Mouse (Mus musculus): Measurements from ENCODE around the gene Usp30. TPM values are rescaled to one million over a fixed set of nuclear protein-coding genes. Genes with fewer than 3 reads are reported as not detected.

Usp30 gene
- 15.8 and 21.4 TPM in 2 replicates for total RNA-seq (2012; rRNA removed)

DNA sequence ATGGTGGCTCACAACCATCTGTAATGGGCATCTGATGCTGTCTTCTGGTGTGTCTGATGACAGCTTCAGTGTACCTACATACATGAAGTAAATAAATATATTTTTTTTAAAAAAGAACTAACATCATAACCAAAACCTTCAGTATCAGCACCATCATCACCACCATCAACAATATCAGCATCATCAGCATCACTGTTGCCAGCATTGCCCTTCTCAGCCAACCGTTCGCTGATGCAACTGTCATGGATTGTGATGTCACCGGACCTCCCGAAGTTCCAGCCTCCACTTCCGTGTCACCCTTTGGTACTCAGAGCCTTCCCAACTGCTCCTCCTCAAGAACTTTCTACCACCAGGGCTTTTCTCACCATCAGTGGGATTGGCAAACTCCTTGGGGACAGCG lies at the start of gene Usp30:
TSS of gene Usp30 (plus strand) at position 301 of the 400 bp plus-strand sequence.
- H3K36me3 ChIP-seq (ENCODE audit: control insufficient read depth, insufficient read depth, low read length, poor library complexity, severe bottlenecking), result no peaks in the 10 kb centered on the region
- DNase-seq (ENCODE audit: low read depth, low spot score), result no peak
- H3K27ac ChIP-seq (ENCODE audit: insufficient read depth, low read depth, low read length, poor library complexity, severe bottlenecking), result no peak within 1 kb of the TSS
- in situ Hi-C loops (cut with MboI; ENCODE audit: low sequenced_read_pairs in 2 of 2, unreplicated experiment in 2 of 2), result no loop called here
- TF ChIP-seq ZC3H11A (IDR thresholded peaks at IDR 0.05; ENCODE audit: borderline replicate concordance, low read depth, low read length), result no peak
- no peak for TF ChIP-seq CHD2 (IDR thresholded peaks at IDR 0.05; ENCODE audit: low read depth, low read length)
- no peak for TF ChIP-seq HCFC1 (IDR thresholded peaks at IDR 0.05; ENCODE audit: borderline replicate concordance, insufficient read depth, low read length)
- no peak for TF ChIP-seq MAFK (IDR thresholded peaks at IDR 0.05; ENCODE audit: insufficient read depth, low read depth, low read length)
- TF ChIP-seq ZNF384 (IDR thresholded peaks at IDR 0.05; ENCODE audit: low read depth, low read length), result no peak
- no peak within 1 kb of the TSS for H3K4me3 ChIP-seq (ENCODE audit: insufficient read depth in 1 of 2, low read depth in 1 of 2, low read length in 2 of 2, poor library complexity in 1 of 2, severe bottlenecking in 1 of 2)
- H3K9me3 ChIP-seq (ENCODE audit: control insufficient read depth, insufficient read depth, low read depth, low read length), result no peaks in the 10 kb centered on the region
- peaks cover 0 to 2% of the 10 kb centered on the region in 2 experiments; a peak in 1 of 4 replicates for H3K4me1 ChIP-seq (ENCODE audit: control insufficient read depth in 2 of 2, insufficient read depth in 2 of 2, low read length in 2 of 2, poor library complexity in 1 of 2)
- H3K9ac ChIP-seq (ENCODE audit: insufficient read depth, low read depth, low read length, poor library complexity, severe bottlenecking), result no peak within 1 kb of the TSS

DNA sequence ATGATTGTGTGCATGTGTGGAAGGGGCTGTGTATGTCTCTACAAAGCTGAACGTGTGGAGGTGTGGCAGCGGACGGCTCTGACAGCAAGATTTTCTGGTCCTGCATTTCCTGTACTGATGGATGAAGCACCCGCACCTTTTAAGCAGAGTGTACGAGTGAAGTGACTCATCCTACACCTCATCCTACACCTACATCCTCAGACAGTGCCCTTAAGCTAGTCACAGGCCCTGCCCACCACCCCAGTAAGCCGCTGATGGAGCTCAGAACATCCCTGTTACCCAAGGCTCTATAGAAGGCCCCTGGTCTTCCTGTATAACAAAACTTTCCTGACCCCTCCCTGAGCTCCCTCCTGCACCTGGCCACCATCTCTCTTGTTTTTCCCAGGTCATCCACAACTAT lies 40.9 kb upstream of the Usp30 start:
- H3K36me3 ChIP-seq (ENCODE audit: control insufficient read depth, insufficient read depth, low read length, poor library complexity, severe bottlenecking), result no peaks in the 10 kb centered on the region
- peaks cover 0 to 2% of the 10 kb centered on the region in 2 experiments; a peak in 2 of 4 replicates for H3K4me1 ChIP-seq (ENCODE audit: control insufficient read depth in 2 of 2, insufficient read depth in 2 of 2, low read length in 2 of 2, poor library complexity in 1 of 2)
- DNase-seq (ENCODE audit: low read depth, low spot score), result no peak
- no peak overlapping the region for H3K27ac ChIP-seq (ENCODE audit: insufficient read depth, low read depth, low read length, poor library complexity, severe bottlenecking)
- no peak overlapping the region for H3K4me3 ChIP-seq (ENCODE audit: insufficient read depth in 1 of 2, low read depth in 1 of 2, low read length in 2 of 2, poor library complexity in 1 of 2, severe bottlenecking in 1 of 2)
- no peaks in the 10 kb centered on the region for H3K9me3 ChIP-seq (ENCODE audit: control insufficient read depth, insufficient read depth, low read depth, low read length)
- TF ChIP-seq ZC3H11A (IDR thresholded peaks at IDR 0.05; ENCODE audit: borderline replicate concordance, low read depth, low read length), result no peak
- no peak for TF ChIP-seq ZNF384 (IDR thresholded peaks at IDR 0.05; ENCODE audit: low read depth, low read length)
- TF ChIP-seq HCFC1 (IDR thresholded peaks at IDR 0.05; ENCODE audit: borderline replicate concordance, insufficient read depth, low read length), result no peak
- TF ChIP-seq MAFK (IDR thresholded peaks at IDR 0.05; ENCODE audit: insufficient read depth, low read depth, low read length), result no peak
- no peak for TF ChIP-seq CHD2 (IDR thresholded peaks at IDR 0.05; ENCODE audit: low read depth, low read length)
- no peak overlapping the region for H3K9ac ChIP-seq (ENCODE audit: insufficient read depth, low read depth, low read length, poor library complexity, severe bottlenecking)
- in situ Hi-C loops (cut with MboI; ENCODE audit: low sequenced_read_pairs in 2 of 2, unreplicated experiment in 2 of 2), result no loop called here

DNA sequence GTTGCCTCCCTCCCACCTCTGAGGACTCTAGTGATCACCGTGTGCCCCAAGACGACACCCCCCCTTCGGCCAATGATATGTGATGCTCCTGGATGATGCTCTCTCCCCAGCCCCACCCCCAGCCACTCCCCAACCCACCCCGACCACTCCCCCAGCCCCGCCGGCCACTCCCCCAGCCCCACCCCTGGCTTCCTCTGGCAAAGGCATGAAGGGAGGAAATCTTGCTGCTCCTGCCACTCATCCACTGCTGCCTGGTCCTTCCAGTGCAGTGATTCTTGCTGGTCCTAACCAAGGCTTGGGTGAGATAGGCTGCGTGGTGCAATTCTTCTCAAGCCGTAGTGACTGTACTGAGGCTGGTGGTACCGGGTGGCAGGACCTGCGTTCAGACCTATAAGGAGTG lies 40.4 kb upstream of the Usp30 start:
- no peak for DNase-seq (ENCODE audit: low read depth, low spot score)
- Histone ChIP-seq H3K36me3 (ENCODE audit: control insufficient read depth, insufficient read depth, low read length, poor library complexity, severe bottlenecking) (no peaks in the 10 kb centered on the region), H3K9me3 (ENCODE audit: control insufficient read depth, insufficient read depth, low read depth, low read length) (no peaks in the 10 kb centered on the region), H3K9ac (ENCODE audit: insufficient read depth, low read depth, low read length, poor library complexity, severe bottlenecking) (no peak overlapping the region), H3K4me1 (ENCODE audit: control insufficient read depth in 2 of 2, insufficient read depth in 2 of 2, low read length in 2 of 2, poor library complexity in 1 of 2) (peaks cover 3 to 4% of the 10 kb centered on the region in 2 experiments; a peak in 3 of 4 replicates), H3K4me3 (ENCODE audit: insufficient read depth in 1 of 2, low read depth in 1 of 2, low read length in 2 of 2, poor library complexity in 1 of 2, severe bottlenecking in 1 of 2) (no peak overlapping the region), H3K27ac (ENCODE audit: insufficient read depth, low read depth, low read length, poor library complexity, severe bottlenecking) (no peak overlapping the region)
- TF ChIP-seq HCFC1 (IDR thresholded peaks at IDR 0.05; ENCODE audit: borderline replicate concordance, insufficient read depth, low read length), result no peak
- no peak for TF ChIP-seq MAFK (IDR thresholded peaks at IDR 0.05; ENCODE audit: insufficient read depth, low read depth, low read length)
- TF ChIP-seq CHD2 (IDR thresholded peaks at IDR 0.05; ENCODE audit: low read depth, low read length), result no peak
- TF ChIP-seq ZNF384 (IDR thresholded peaks at IDR 0.05; ENCODE audit: low read depth, low read length), result no peak
- TF ChIP-seq ZC3H11A (IDR thresholded peaks at IDR 0.05; ENCODE audit: borderline replicate concordance, low read depth, low read length), result no peak
- in situ Hi-C loops (cut with MboI; ENCODE audit: low sequenced_read_pairs in 2 of 2, unreplicated experiment in 2 of 2), result no loop called here

DNA sequence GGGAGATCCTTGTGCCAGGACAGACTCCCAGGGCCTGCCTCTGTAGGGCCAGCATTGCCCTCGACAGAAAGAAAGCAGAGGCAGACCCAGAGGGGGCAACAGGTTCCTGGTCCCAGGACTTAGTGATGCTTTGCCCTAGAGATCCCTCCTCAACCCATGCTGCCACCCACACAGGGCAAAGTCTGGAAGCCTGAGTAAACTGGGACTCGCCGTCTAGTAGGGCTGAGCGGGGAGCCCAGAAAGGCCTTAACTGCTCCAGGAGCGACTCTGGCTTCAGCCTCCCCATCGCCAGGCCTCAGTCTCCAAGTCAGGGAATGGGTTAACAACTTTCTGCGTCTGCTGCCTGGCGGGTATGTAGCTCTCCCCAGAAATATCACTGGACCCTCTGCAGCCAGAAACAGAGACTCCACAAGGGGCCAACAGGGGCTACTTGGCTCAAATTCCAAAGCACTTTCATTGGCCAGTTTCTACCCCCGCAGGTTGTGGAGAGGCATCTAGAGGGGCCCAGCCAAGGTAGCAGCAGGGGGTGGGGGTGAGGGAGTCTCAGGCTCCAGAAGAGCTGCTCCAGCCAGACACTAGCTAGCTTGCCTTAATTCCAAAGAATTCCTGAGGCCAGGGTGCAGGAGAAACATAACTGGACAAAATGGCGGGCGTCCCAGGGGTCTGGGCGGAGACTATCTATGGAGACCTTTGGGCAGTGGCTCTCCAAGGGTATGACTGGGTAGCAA lies 37.9 kb upstream of the Usp30 start:
- H3K4me1 ChIP-seq (ENCODE audit: control insufficient read depth in 2 of 2, insufficient read depth in 2 of 2, low read length in 2 of 2, poor library complexity in 1 of 2), result peaks cover 3 to 12% of the 10 kb centered on the region in 2 experiments; a peak in 3 of 4 replicates
- TF ChIP-seq ZNF384 (IDR thresholded peaks at IDR 0.05; ENCODE audit: low read depth, low read length) (no peak), ZC3H11A (IDR thresholded peaks at IDR 0.05; ENCODE audit: borderline replicate concordance, low read depth, low read length) (no peak), HCFC1 (IDR thresholded peaks at IDR 0.05; ENCODE audit: borderline replicate concordance, insufficient read depth, low read length) (no peak), MAFK (IDR thresholded peaks at IDR 0.05; ENCODE audit: insufficient read depth, low read depth, low read length) (no peak), CHD2 (IDR thresholded peaks at IDR 0.05; ENCODE audit: low read depth, low read length) (no peak)
- no peak for DNase-seq (ENCODE audit: low read depth, low spot score)
- no peaks in the 10 kb centered on the region for H3K36me3 ChIP-seq (ENCODE audit: control insufficient read depth, insufficient read depth, low read length, poor library complexity, severe bottlenecking)
- no peak overlapping the region for H3K27ac ChIP-seq (ENCODE audit: insufficient read depth, low read depth, low read length, poor library complexity, severe bottlenecking)
- no peaks in the 10 kb centered on the region for H3K9me3 ChIP-seq (ENCODE audit: control insufficient read depth, insufficient read depth, low read depth, low read length)
- H3K9ac ChIP-seq (ENCODE audit: insufficient read depth, low read depth, low read length, poor library complexity, severe bottlenecking), result no peak overlapping the region
- in situ Hi-C loops (cut with MboI; ENCODE audit: low sequenced_read_pairs in 2 of 2, unreplicated experiment in 2 of 2), result no loop called here
- no peak overlapping the region for H3K4me3 ChIP-seq (ENCODE audit: insufficient read depth in 1 of 2, low read depth in 1 of 2, low read length in 2 of 2, poor library complexity in 1 of 2, severe bottlenecking in 1 of 2)
